Mouse (Mus musculus): Measurements from ENCODE around the gene Per1. TPM values are rescaled to one million over a fixed set of nuclear protein-coding genes. Genes with fewer than 3 reads are reported as not detected.

Per1 gene
- polyA plus RNA-seq, 1 experiment, result 25.0 TPM

DNA sequence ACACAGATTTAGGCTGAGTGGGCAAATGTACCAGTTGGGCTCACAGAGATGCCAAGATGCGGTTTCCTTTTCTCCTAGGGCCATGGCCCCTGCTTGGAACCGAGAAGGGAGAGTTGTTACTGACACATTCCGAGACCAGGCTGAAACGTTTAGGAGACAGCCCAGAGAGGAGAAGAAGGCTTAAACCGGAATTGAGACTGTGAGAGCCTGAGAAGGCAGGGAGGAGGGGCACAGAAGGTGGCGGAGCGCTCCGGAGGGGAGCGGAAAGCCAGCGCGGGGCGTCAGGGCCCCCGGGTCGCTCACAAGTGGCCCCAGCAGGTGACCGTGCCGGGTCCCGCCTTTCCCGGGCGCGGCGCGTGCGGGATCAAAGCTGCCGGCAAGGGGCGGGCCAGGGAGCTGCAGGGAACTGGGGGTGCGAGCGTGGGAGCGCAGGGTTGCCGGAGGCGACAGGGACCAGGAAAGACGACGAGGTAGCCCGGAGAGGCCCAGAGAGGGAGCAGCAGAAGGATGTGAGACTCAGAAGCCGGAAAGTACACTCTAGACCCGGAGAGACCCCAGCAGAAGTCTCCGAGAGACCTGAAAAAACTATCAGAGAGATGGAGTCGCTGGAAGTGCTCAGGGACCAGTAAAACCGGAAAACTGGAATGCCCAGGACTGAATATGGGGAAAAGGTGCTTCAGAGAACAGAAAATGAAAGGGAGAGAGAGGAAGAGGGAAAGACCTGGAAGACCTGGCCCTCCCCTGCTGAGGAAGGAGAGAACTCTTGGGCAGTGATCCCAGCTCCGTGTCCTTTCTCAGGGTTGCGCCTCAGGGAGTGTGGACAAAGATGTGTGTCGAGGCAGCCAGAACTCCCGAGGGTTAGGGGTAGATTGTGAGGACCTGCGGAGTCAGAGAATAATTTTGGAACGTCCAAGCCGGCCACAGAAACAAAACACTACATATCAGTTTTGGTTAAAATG lies 23.0 kb downstream of the Per1 start:
- peak overlapping the region; percentile 82 for H3K4me3 ChIP-seq (ENCODE audit: low read depth, low read length)
- peak overlapping the region; percentile 42 for H3K9ac ChIP-seq (ENCODE audit: low read depth, poor library complexity, severe bottlenecking)
- peaks cover 22% of the 10 kb centered on the region for H3K27me3 ChIP-seq (ENCODE audit: control insufficient read depth, insufficient read depth, low read length, poor library complexity, severe bottlenecking)
- no peak overlapping the region for H3K27ac ChIP-seq (ENCODE audit: insufficient read depth, low read length)
- H3K36me3 ChIP-seq (ENCODE audit: control insufficient read depth, insufficient read depth, low read length, poor library complexity, severe bottlenecking), result no peaks in the 10 kb centered on the region
- H3K4me1 ChIP-seq (ENCODE audit: control insufficient read depth, insufficient read depth, low read length), result no peaks in the 10 kb centered on the region
- TF ChIP-seq EP300 (IDR thresholded peaks at IDR 0.05; ENCODE audit: insufficient read depth, low read depth, low read length), result no peak
- TF ChIP-seq CTCF (IDR thresholded peaks at IDR 0.05; ENCODE audit: low read depth, low read length), result no peak
- no peak for TF ChIP-seq POLR2A (IDR thresholded peaks at IDR 0.05; ENCODE audit: insufficient read depth, low read length)
- H3K9me3 ChIP-seq (replicated peaks; ENCODE audit: control insufficient read depth, insufficient read depth, low read length, poor library complexity, severe bottlenecking), result no peaks in the 10 kb centered on the region

DNA sequence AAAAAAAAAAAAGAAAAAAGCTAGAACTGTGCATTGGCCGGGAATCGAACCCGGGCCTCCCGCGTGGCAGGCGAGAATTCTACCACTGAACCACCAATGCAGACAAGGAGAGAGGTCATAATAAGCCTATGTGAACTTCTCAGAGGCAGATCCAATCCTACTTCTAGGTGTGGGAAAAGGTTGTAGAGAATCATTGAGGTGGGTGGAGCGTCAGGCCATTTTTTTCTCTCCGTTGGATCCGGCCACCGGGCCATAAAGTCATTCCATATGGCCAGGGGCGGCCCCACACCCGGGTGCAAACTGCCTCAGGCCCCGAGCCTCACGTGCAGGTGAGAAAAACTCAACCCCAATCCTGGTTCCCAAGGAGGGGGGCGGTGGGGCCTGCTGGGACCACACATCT lies 23.7 kb downstream of the Per1 start:
- Histone ChIP-seq H3K9ac (ENCODE audit: low read depth, poor library complexity, severe bottlenecking) (peak overlapping the region; percentile 24; the same call in 1 of the 2 replicates), H3K27ac (ENCODE audit: insufficient read depth, low read length) (no peak overlapping the region)

GRCm38 (mm10) chr11:69119446-69120155 lies 24.6 kb downstream of the Per1 start:
- no peak overlapping the region for H3K4me3 ChIP-seq (ENCODE audit: low read depth, low read length)
- H3K4me1 ChIP-seq (ENCODE audit: control insufficient read depth, insufficient read depth, low read length), result no peaks in the 10 kb centered on the region
- no peak overlapping the region for H3K9ac ChIP-seq (ENCODE audit: low read depth, poor library complexity, severe bottlenecking)
- no peak overlapping the region for H3K27ac ChIP-seq (ENCODE audit: insufficient read depth, low read length)
- no peaks in the 10 kb centered on the region for H3K9me3 ChIP-seq (replicated peaks; ENCODE audit: control insufficient read depth, insufficient read depth, low read length, poor library complexity, severe bottlenecking)
- H3K27me3 ChIP-seq (ENCODE audit: control insufficient read depth, insufficient read depth, low read length, poor library complexity, severe bottlenecking), result peaks cover 22% of the 10 kb centered on the region
- H3K36me3 ChIP-seq (ENCODE audit: control insufficient read depth, insufficient read depth, low read length, poor library complexity, severe bottlenecking), result no peaks in the 10 kb centered on the region
- no peak for TF ChIP-seq EP300 (IDR thresholded peaks at IDR 0.05; ENCODE audit: insufficient read depth, low read depth, low read length)
- no peak for TF ChIP-seq POLR2A (IDR thresholded peaks at IDR 0.05; ENCODE audit: insufficient read depth, low read length)
- no peak for TF ChIP-seq CTCF (IDR thresholded peaks at IDR 0.05; ENCODE audit: low read depth, low read length)

More for the DNA sequence above, 23.7 kb downstream of the Per1 start:
- Histone ChIP-seq H3K4me3 (ENCODE audit: low read depth, low read length) (peak overlapping the region; percentile 53), H3K27me3 (ENCODE audit: control insufficient read depth, insufficient read depth, low read length, poor library complexity, severe bottlenecking) (peaks cover 22% of the 10 kb centered on the region), H3K9me3 (replicated peaks; ENCODE audit: control insufficient read depth, insufficient read depth, low read length, poor library complexity, severe bottlenecking) (no peaks in the 10 kb centered on the region), H3K4me1 (ENCODE audit: control insufficient read depth, insufficient read depth, low read length) (no peaks in the 10 kb centered on the region), H3K36me3 (ENCODE audit: control insufficient read depth, insufficient read depth, low read length, poor library complexity, severe bottlenecking) (no peaks in the 10 kb centered on the region)
- TF ChIP-seq POLR2A (IDR thresholded peaks at IDR 0.05; ENCODE audit: insufficient read depth, low read length) (no peak), CTCF (IDR thresholded peaks at IDR 0.05; ENCODE audit: low read depth, low read length) (no peak), EP300 (IDR thresholded peaks at IDR 0.05; ENCODE audit: insufficient read depth, low read depth, low read length) (no peak)

- no peak within 1 kb of the TSS for H3K27ac ChIP-seq (ENCODE audit: insufficient read depth, low read length)
- no peaks in the 10 kb centered on the region for H3K4me1 ChIP-seq (ENCODE audit: control insufficient read depth, insufficient read depth, low read length)
- peak within 1 kb of the TSS; percentile 89 for H3K4me3 ChIP-seq (ENCODE audit: low read depth, low read length)
- H3K36me3 ChIP-seq (ENCODE audit: control insufficient read depth, insufficient read depth, low read length, poor library complexity, severe bottlenecking), result no peaks in the 10 kb centered on the region
- H3K9ac ChIP-seq (ENCODE audit: low read depth, poor library complexity, severe bottlenecking), result peak within 1 kb of the TSS; percentile 73
- peaks cover 22% of the 10 kb centered on the region for H3K27me3 ChIP-seq (ENCODE audit: control insufficient read depth, insufficient read depth, low read length, poor library complexity, severe bottlenecking)
- no peaks in the 10 kb centered on the region for H3K9me3 ChIP-seq (replicated peaks; ENCODE audit: control insufficient read depth, insufficient read depth, low read length, poor library complexity, severe bottlenecking)
- TF ChIP-seq POLR2A (IDR thresholded peaks at IDR 0.05; ENCODE audit: insufficient read depth, low read length) (no peak), CTCF (IDR thresholded peaks at IDR 0.05; ENCODE audit: low read depth, low read length) (no peak), EP300 (IDR thresholded peaks at IDR 0.05; ENCODE audit: insufficient read depth, low read depth, low read length) (no peak)
These were observed 25.4 kb downstream of the Per1 start, which contains the start of gene Hes7 for GRCm38 (mm10) chr11:69120221-69121000. Hes7 (plus strand) TSS chr11:69120404.

- Histone ChIP-seq H3K9me3 (replicated peaks; ENCODE audit: control insufficient read depth, insufficient read depth, low read length, poor library complexity, severe bottlenecking) (no peaks in the 10 kb centered on the region), H3K27me3 (ENCODE audit: control insufficient read depth, insufficient read depth, low read length, poor library complexity, severe bottlenecking) (peaks cover 22% of the 10 kb centered on the region), H3K9ac (ENCODE audit: low read depth, poor library complexity, severe bottlenecking) (peak overlapping the region; percentile 73), H3K4me1 (ENCODE audit: control insufficient read depth, insufficient read depth, low read length) (no peaks in the 10 kb centered on the region), H3K27ac (ENCODE audit: insufficient read depth, low read length) (no peak overlapping the region), H3K36me3 (ENCODE audit: control insufficient read depth, insufficient read depth, low read length, poor library complexity, severe bottlenecking) (no peaks in the 10 kb centered on the region), H3K4me3 (ENCODE audit: low read depth, low read length) (peak overlapping the region; percentile 89)
- TF ChIP-seq EP300 (IDR thresholded peaks at IDR 0.05; ENCODE audit: insufficient read depth, low read depth, low read length) (no peak), CTCF (IDR thresholded peaks at IDR 0.05; ENCODE audit: low read depth, low read length) (no peak), POLR2A (IDR thresholded peaks at IDR 0.05; ENCODE audit: insufficient read depth, low read length) (no peak)
These were observed 26.2 kb downstream of the Per1 start for GRCm38 (mm10) chr11:69121001-69121740.

Data from ES-Bruce4 (cell line).